Mouse (Mus musculus) heart, adult 2 months (tissue): ENCODE results near the gene Eepd1. TPM values are rescaled to one million over a fixed set of nuclear protein-coding genes. Genes with fewer than 3 reads are reported as not detected.

Experiments
- DNase-seq, 2 experiments: peaks; one replicate each; pipeline ENCODE4 v3.0.0; 2021
- H3K27ac ChIP-seq: fragments of 200-600 bp; 2 replicates; pipeline ENCODE4 v1.8.1; 2022
- H3K27me3 ChIP-seq: fragments of 200-500 bp; 2 replicates; pipeline ENCODE4 v1.6.1; 2012; ENCODE audit warnings: mild to moderate bottlenecking, low read length, inconsistent platforms, mixed read lengths; ENCODE audit not compliant: control insufficient read depth, insufficient read depth
- H3K36me3 ChIP-seq: fragments of 200-500 bp; 2 replicates; pipeline ENCODE4 v1.6.1; 2012; ENCODE audit warnings: low read length, inconsistent platforms; ENCODE audit not compliant: control insufficient read depth, insufficient read depth
- H3K4me1 ChIP-seq: fragments of 200-500 bp; 2 replicates; pipeline ENCODE4 v1.6.1; 2011; ENCODE audit warnings: low read length; ENCODE audit not compliant: control insufficient read depth, insufficient read depth
- H3K4me3 ChIP-seq: fragments of 200-600 bp; 2 replicates; pipeline ENCODE4 v1.8.1; 2022
- H3K79me2 ChIP-seq: fragments of 200-500 bp; replicated peaks from 2 replicates; pipeline ENCODE4 v1.6.1; 2012; ENCODE audit warnings: mild to moderate bottlenecking, inconsistent platforms, low read length, moderate library complexity, mixed read lengths; ENCODE audit not compliant: control insufficient read depth, insufficient read depth
- H3K9ac ChIP-seq: fragments of 200-500 bp; 2 replicates; pipeline ENCODE4 v1.6.1; 2012; ENCODE audit warnings: low read depth, mild to moderate bottlenecking, control low read depth, inconsistent platforms, low read length, mixed read lengths
- CTCF ChIP-seq: fragments of 200-600 bp; IDR thresholded peaks from 2 replicates; pipeline ENCODE4 v1.8.1; 2022; ENCODE audit warnings: antibody characterized with exemption, mild to moderate bottlenecking, moderate library complexity
- EP300 ChIP-seq: fragments of 200-500 bp; IDR thresholded peaks from 2 replicates; pipeline ENCODE4 v1.6.1; 2011; ENCODE audit warnings: low read depth, low read length, control low read depth; ENCODE audit not compliant: insufficient read depth
- POLR2A ChIP-seq: fragments of 200-500 bp; IDR thresholded peaks from 2 replicates; pipeline ENCODE4 v1.6.1; 2011; ENCODE audit warnings: mild to moderate bottlenecking, low read depth, low read length, control low read depth; ENCODE audit not compliant: insufficient read depth
- WGBS: fragments of 180-500 bp; shearing (Covaris S2); methylation state at CpG from one replicate; pipeline ENCODE4 v1.1.7; 2018; 5-methylcytosine and 5-hydroxymethylcytosine counted together
- intact Hi-C: fragments of 180-260 bp; cut with DNase I; formaldehyde crosslinking; loops from one replicate; pipeline ENCODE4 v1.15.1; 2025
- polyA plus RNA-seq: library from polyadenylated mRNA; depleted of rRNA; stranded (reverse); fragments of >200 nt; gene quantifications from 2 replicates; pipeline ENCODE4 v1.2.3, GENCODE M21; 2012
- total RNA-seq, 2 experiments: library from RNA; stranded (reverse); gene quantifications; 2 replicates each; pipeline ENCODE4 v1.2.3; 2021

The Eepd1 gene
- total and polyA plus RNA-seq, 3 experiments: 16.7 to 23.3 (median 18.9) TPM

- H3K36me3 ChIP-seq: peaks cover 40% of the 10 kb centered on the region
- intact Hi-C loops: no loop called here
- no peak for DNase-seq
- peak overlapping the region; percentile 56 for H3K27ac ChIP-seq
- peaks cover 4% of the 10 kb centered on the region for H3K79me2 ChIP-seq
- 36% methylated on average over 3 of the region's 3 CpGs for WGBS
- H3K9ac ChIP-seq: no peak overlapping the region
- TF ChIP-seq POLR2A: no peak
- no peak for TF ChIP-seq EP300
- TF ChIP-seq CTCF: no peak
- H3K4me3 ChIP-seq: no peak overlapping the region
- H3K27me3 ChIP-seq: no peaks in the 10 kb centered on the region
- H3K4me1 ChIP-seq: peaks cover 12% of the 10 kb centered on the region
Measured at GRCm38 (mm10) chr9:25499306-25499705, 18.0 kb downstream of the Eepd1 start.

- no peak for DNase-seq
- TF ChIP-seq CTCF: no peak
- TF ChIP-seq EP300: no peak
- no peak for TF ChIP-seq POLR2A
- Histone ChIP-seq H3K4me1 (peaks cover 15% of the 10 kb centered on the region), H3K9ac (no peak overlapping the region), H3K36me3 (peaks cover 36% of the 10 kb centered on the region), H3K79me2 (peaks cover 4% of the 10 kb centered on the region), H3K4me3 (no peak overlapping the region), H3K27me3 (no peaks in the 10 kb centered on the region), H3K27ac (peak overlapping the region; percentile 56)
- intact Hi-C loops: no loop called here
- 31% methylated on average over 2 of the region's 2 CpGs for WGBS
Measured at GRCm38 (mm10) chr9:25500031-25500430, 18.7 kb downstream of the Eepd1 start.

GRCm38 (mm10) chr9:25508825-25509224, 27.5 kb downstream of the Eepd1 start:
- H3K27me3 ChIP-seq: no peaks in the 10 kb centered on the region
- no peak for TF ChIP-seq POLR2A
- TF ChIP-seq EP300: no peak
- no peak for TF ChIP-seq CTCF
- WGBS: 89% methylated on average over 3 of the region's 3 CpGs
- peaks cover 12% of the 10 kb centered on the region for H3K79me2 ChIP-seq
- peaks cover 28% of the 10 kb centered on the region for H3K36me3 ChIP-seq
- no peak overlapping the region for H3K27ac ChIP-seq
- intact Hi-C loops: no loop called here
- no peak overlapping the region for H3K9ac ChIP-seq
- H3K4me3 ChIP-seq: no peak overlapping the region
- DNase-seq: no peak
- peaks cover 14% of the 10 kb centered on the region for H3K4me1 ChIP-seq

- Histone ChIP-seq H3K4me3 (no peak overlapping the region), H3K27ac (no peak overlapping the region; the same call in 1 of the 2 replicates), H3K27me3 (no peaks in the 10 kb centered on the region), H3K36me3 (peaks cover 23% of the 10 kb centered on the region), H3K4me1 (peaks cover 16% of the 10 kb centered on the region), H3K79me2 (peaks cover 12% of the 10 kb centered on the region), H3K9ac (no peak overlapping the region)
- 58% methylated on average over 11 of the region's 11 CpGs for WGBS
- intact Hi-C loops: no loop called here
- TF ChIP-seq POLR2A (no peak), CTCF (peak; percentile 16; the same call in 1 of the 2 replicates)
- peak in 1 of 2 experiments; percentile 54 for DNase-seq
Measured at GRCm38 (mm10) chr9:25510572-25510971, 29.2 kb downstream of the Eepd1 start.

- Histone ChIP-seq H3K27ac (peak overlapping the region; percentile 1; the same call in 1 of the 2 replicates), H3K4me3 (no peak overlapping the region), H3K36me3 (peaks cover 31% of the 10 kb centered on the region), H3K9ac (no peak overlapping the region), H3K4me1 (peaks cover 18% of the 10 kb centered on the region), H3K79me2 (peaks cover 13% of the 10 kb centered on the region), H3K27me3 (no peaks in the 10 kb centered on the region)
- DNase-seq: peak in 1 of 2 experiments; percentile 43
- TF ChIP-seq EP300 (no peak), CTCF (no peak), POLR2A (no peak)
- WGBS: 44% methylated on average over 2 of the region's 2 CpGs
- intact Hi-C loops: no loop called here
Measured at GRCm38 (mm10) chr9:25513050-25513449, 31.7 kb downstream of the Eepd1 start.

- Histone ChIP-seq H3K79me2 (peaks cover 14% of the 10 kb centered on the region), H3K27ac (peak overlapping the region; percentile 17), H3K4me3 (no peak overlapping the region), H3K9ac (no peak overlapping the region), H3K36me3 (peaks cover 34% of the 10 kb centered on the region), H3K4me1 (peaks cover 18% of the 10 kb centered on the region), H3K27me3 (no peaks in the 10 kb centered on the region)
- TF ChIP-seq CTCF (no peak), EP300 (no peak), POLR2A (no peak)
- intact Hi-C loops: no loop called here
- DNase-seq: no peak
- 40% methylated on average over 3 of the region's 3 CpGs for WGBS
Measured at GRCm38 (mm10) chr9:25513556-25513955, 32.2 kb downstream of the Eepd1 start.
